ENCODE assay signal across 8 mouse cellular contexts in genomic region chr1:124045761-124046300, GRCm38 (mm10). TPM values are rescaled to one million over a fixed set of nuclear protein-coding genes. Genes with fewer than 3 reads are reported as not detected.
DNase-seq lines count a peak whose midpoint lies in the region; ATAC-seq and TF ChIP-seq lines count a peak whose summit lies in the region.

No protein-coding gene starts in this region.

- peak overlapping the region; percentile 50 for H3K4me3 ChIP-seq in bone marrow macrophage, adult 2 months (ENCODE audit: insufficient read depth, low read length)
- H3K4me3 ChIP-seq in forebrain, embryonic 10.5 days: peak overlapping the region; percentile 70
- no peak overlapping the region for H3K4me3 ChIP-seq in liver, embryonic 16.5 days (ENCODE audit: low read depth, low read length)
- H3K4me3 ChIP-seq in small intestine, adult 2 months (ENCODE audit: low read depth, low read length): 0 out of 2 replicates have a peak overlapping the region, but pooled peaks have one; percentile 19

- no peak for TF ChIP-seq POLR2A in bone marrow macrophage, adult 2 months (IDR thresholded peaks at IDR 0.05; ENCODE audit: borderline replicate concordance, low read depth, low read length)
- TF ChIP-seq POLR2A in small intestine, adult 2 months (IDR thresholded peaks at IDR 0.05; ENCODE audit: low read depth, low read length): no peak

- no peaks in the 10 kb centered on the region for H3K36me3 ChIP-seq in forebrain, embryonic 10.5 days (replicated peaks)
- no peaks in the 10 kb centered on the region for H3K36me3 ChIP-seq in liver, embryonic 16.5 days (ENCODE audit: control insufficient read depth, insufficient read depth)
- no peaks in the 10 kb centered on the region for H3K36me3 ChIP-seq in small intestine, adult 2 months (ENCODE audit: control insufficient read depth, insufficient read depth, low read length)

- no peaks in the 10 kb centered on the region for H3K9me3 ChIP-seq in forebrain, embryonic 10.5 days
- no peaks in the 10 kb centered on the region for H3K9me3 ChIP-seq in liver, embryonic 16.5 days (replicated peaks; ENCODE audit: control insufficient read depth, low read length)

- ATAC-seq in liver, embryonic 16.5 days (ENCODE audit: low read depth): no peak
- ATAC-seq in monocyte, adult 5-6 weeks (replicated peaks; ENCODE audit: insufficient number of reproducible peaks, low FRiP score, low TSS enrichment, poor library complexity, severe bottlenecking): no peak

- H3K27ac ChIP-seq in bone marrow macrophage, adult 2 months (ENCODE audit: insufficient read depth, low read depth, low read length): no peak overlapping the region
- H3K27ac ChIP-seq in forebrain, embryonic 10.5 days: peak overlapping the region; percentile 67
- H3K27ac ChIP-seq in liver, embryonic 16.5 days (ENCODE audit: low read length): no peak overlapping the region
- no peak overlapping the region for H3K27ac ChIP-seq in small intestine, adult 2 months (ENCODE audit: insufficient read depth, low read depth, low read length)

- under 1% methylated on average over 44 of the region's 44 CpGs for WGBS in forebrain, embryonic 10.5 days
- under 1% methylated on average over 44 of the region's 44 CpGs for WGBS in liver, embryonic 16.5 days (ENCODE audit: insufficient replicate concordance)
- WGBS in small intestine, adult 2 months: 3% methylated on average over 44 of the region's 44 CpGs

- H3K4me1 ChIP-seq in bone marrow macrophage, adult 2 months (ENCODE audit: control insufficient read depth, insufficient read depth, low read length): no peaks in the 10 kb centered on the region
- peaks cover 27% of the 10 kb centered on the region for H3K4me1 ChIP-seq in forebrain, embryonic 10.5 days
- H3K4me1 ChIP-seq in liver, embryonic 16.5 days (ENCODE audit: control insufficient read depth, low read depth, low read length): no peaks in the 10 kb centered on the region
- no peaks in the 10 kb centered on the region; the same call in 1 of the 2 replicates for H3K4me1 ChIP-seq in small intestine, adult 2 months (ENCODE audit: control insufficient read depth, insufficient read depth, insufficient read length, low read length)

- no peak for TF ChIP-seq CTCF in bone marrow macrophage, adult 2 months (IDR thresholded peaks at IDR 0.05; ENCODE audit: low read depth, low read length)
- TF ChIP-seq CTCF in small intestine, adult 2 months (IDR thresholded peaks at IDR 0.05; ENCODE audit: extremely low read depth, insufficient read length, insufficient replicate concordance, low read depth, low read length): no peak

- peak overlapping the region; percentile 13; the same call in 1 of the 2 replicates for H3K4me2 ChIP-seq in liver, embryonic 16.5 days (ENCODE audit: low read depth, low read length)

- DNase-seq in adrenal gland, adult (ENCODE audit: inconsistent age in 2 of 2, low spot score in 1 of 2): peak; percentile 4 to 22
- no peak for DNase-seq in adrenal gland, postnatal 14 days
- DNase-seq in forebrain, embryonic 10.5 days (ENCODE audit: extremely low spot score, low spot score): peak; percentile 55
- DNase-seq in kidney, postnatal 14 days: peak; percentile 1

- H3K9ac ChIP-seq in liver, embryonic 16.5 days (ENCODE audit: low read depth, low read length): no peak overlapping the region

- peaks cover 51% of the 10 kb centered on the region for H3K27me3 ChIP-seq in forebrain, embryonic 10.5 days (ENCODE audit: poor library complexity, severe bottlenecking)
- H3K27me3 ChIP-seq in liver, embryonic 16.5 days (ENCODE audit: control insufficient read depth, insufficient read depth, low read depth, low read length): peaks cover 27% of the 10 kb centered on the region
- no peaks in the 10 kb centered on the region for H3K27me3 ChIP-seq in small intestine, adult 2 months (ENCODE audit: control insufficient read depth, insufficient read depth, low read length)

RNA-seq across cellular contexts. Expression of gene Dpp10, which starts 0.5 kb away (rescaled TPM):
- total RNA-seq in adrenal gland, postnatal 14 days (2021): 0.15 and 0.33 TPM in 2 replicates
- 1.0 TPM in 1 of 2 replicates, not detected in the other for polyA plus RNA-seq in bone marrow macrophage, adult 2 months (2012; ENCODE audit: insufficient read depth, insufficient read length, missing spikeins)
- polyA plus RNA-seq in forebrain, embryonic 10.5 days (2016; fragmentation: Nextera tagmentation; extraction: Ambion mirVana): 0.04 TPM in 1 of 2 replicates, not detected in the other
- 0.05 TPM in 1 of 2 replicates, not detected in the other for polyA plus RNA-seq in liver, embryonic 16.5 days (2015; fragmentation: Nextera tagmentation; extraction: Ambion mirVana)
- 0.01 and 0.08 TPM in 2 replicates for polyA plus RNA-seq in small intestine, adult 2 months (2012; rRNA removed)
- total RNA-seq in monocyte, adult 5-6 weeks (2017): not detected in 3 replicates
